Mouse (Mus musculus) intestine, embryonic 15.5 days (tissue): ENCODE results near the gene Fat3. TPM values are rescaled to one million over a fixed set of nuclear protein-coding genes. Genes with fewer than 3 reads are reported as not detected.
A peak's percentile ranks its signal among the peaks of the same experiment; 100 is the strongest.

Source experiments
- ATAC-seq: fragments of 200-750 bp; cut with Nextera tagmentation; 2 replicates; pipeline ENCODE4 v1.8.0; 2017; ENCODE audit warnings: moderate TSS enrichment, moderate library complexity
- H3K27ac ChIP-seq: fragments of 300-500 bp; sonication (generic); 2 replicates; pipeline ENCODE4 v1.5.1; 2015; ENCODE audit warnings: mild to moderate bottlenecking, inconsistent platforms
- H3K27me3 ChIP-seq: fragments of 300-500 bp; sonication (generic); replicated peaks from 2 replicates; pipeline ENCODE4 v1.6.1; 2015; ENCODE audit warnings: inconsistent platforms
- H3K36me3 ChIP-seq: fragments of 300-500 bp; sonication (generic); 2 replicates; pipeline ENCODE4 v1.6.1; 2015; ENCODE audit warnings: inconsistent platforms
- H3K4me1 ChIP-seq: fragments of 300-500 bp; sonication (generic); replicated peaks from 2 replicates; pipeline ENCODE4 v1.6.1; 2015; ENCODE audit warnings: inconsistent platforms
- H3K4me2 ChIP-seq: fragments of 300-500 bp; sonication (generic); replicated peaks from 2 replicates; pipeline ENCODE4 v1.6.1; 2015; ENCODE audit warnings: mild to moderate bottlenecking, inconsistent platforms
- H3K4me3 ChIP-seq: fragments of 300-500 bp; sonication (generic); replicated peaks from 2 replicates; pipeline ENCODE4 v1.5.1; 2015; ENCODE audit warnings: inconsistent platforms
- H3K9ac ChIP-seq: fragments of 300-500 bp; sonication (generic); 2 replicates; pipeline ENCODE4 v1.6.1; 2015; ENCODE audit warnings: inconsistent platforms
- H3K9me3 ChIP-seq: fragments of 300-500 bp; sonication (generic); 2 replicates; pipeline ENCODE4 v1.6.1; 2016; ENCODE audit warnings: inconsistent platforms
- WGBS: fragments of 180-500 bp; shearing (Covaris S2); methylation state at CpG from one replicate; pipeline ENCODE4 v1.1.7; 2015; 5-methylcytosine and 5-hydroxymethylcytosine counted together
- polyA plus RNA-seq: library from polyadenylated mRNA; unstranded; fragments of >200 nt; fragmentation: Nextera tagmentation; extraction: Ambion mirVana; gene quantifications from 2 replicates; pipeline ENCODE4 v1.2.1, GENCODE M21; 2015

Gene Fat3
- polyA plus RNA-seq, 1 experiment from 2014 or later = 0.46 TPM

DNA sequence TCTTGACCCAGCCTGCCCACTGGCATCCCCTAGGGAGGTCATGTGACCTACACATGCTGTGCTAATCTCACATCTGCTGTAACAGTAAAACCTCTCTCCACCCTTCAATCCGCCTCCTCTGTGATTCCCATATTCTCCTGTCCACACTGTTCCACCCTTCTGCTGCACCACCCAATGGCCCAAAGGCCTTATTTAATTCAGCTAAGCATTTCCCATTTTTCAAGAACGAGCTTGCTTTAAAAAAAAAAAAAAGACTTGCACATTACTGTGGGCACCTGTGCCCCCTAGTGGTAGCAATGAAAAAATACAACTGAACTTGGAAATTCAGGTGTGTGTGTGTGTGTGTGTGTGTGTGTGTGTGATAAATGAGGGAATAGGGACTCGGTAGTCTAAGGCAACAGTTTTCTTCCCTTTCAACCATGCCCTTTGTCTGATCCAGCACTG is 620.9 kb downstream of the Fat3 start:
- ATAC-seq = peak; percentile 31; the same call in 1 of the 2 replicates
- Histone ChIP-seq H3K36me3 (no peaks in the 10 kb centered on the region), H3K4me2 (no peak overlapping the region), H3K4me1 (no peaks in the 10 kb centered on the region), H3K9me3 (no peaks in the 10 kb centered on the region), H3K27me3 (no peaks in the 10 kb centered on the region), H3K9ac (no peak overlapping the region), H3K27ac (no peak overlapping the region), H3K4me3 (no peak overlapping the region)
- WGBS = 24% methylated on average over 3 of the region's 3 CpGs

DNA sequence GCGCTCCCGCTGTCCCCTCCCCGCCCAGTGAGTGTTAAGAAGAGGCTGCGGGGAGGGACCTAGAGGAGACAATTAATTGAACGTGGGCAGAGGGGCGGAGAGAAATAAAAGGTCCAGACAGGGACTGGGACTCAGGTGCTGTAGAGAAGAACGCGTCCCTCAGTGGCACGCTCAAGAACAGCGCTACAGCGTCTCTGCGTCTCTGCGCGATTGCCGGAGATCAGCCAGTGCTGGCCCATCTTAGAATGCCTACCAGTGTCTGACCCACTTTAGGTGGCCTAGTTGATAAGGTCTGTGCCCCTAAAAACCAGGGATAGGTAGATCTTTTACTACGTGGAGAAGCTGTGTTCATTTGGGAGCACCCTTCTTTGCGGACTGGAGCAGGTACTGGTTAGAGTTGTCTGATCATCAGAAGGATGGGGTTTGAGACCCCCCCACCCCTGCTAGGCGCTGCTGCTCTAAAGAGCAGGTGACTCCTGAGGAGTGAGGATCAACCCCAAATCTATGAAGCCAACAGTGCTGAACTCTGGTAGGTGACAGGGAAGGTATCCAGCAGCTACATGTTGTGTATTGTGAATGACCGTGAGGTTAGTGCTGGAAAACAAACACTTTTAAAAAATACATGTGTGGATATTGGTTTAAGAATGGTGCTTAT is 626.5 kb downstream of the Fat3 start, which contains the start of gene Mtnr1b:
Mtnr1b (minus strand) TSS at position 51 of the 655 bp plus-strand sequence.
- Histone ChIP-seq H3K27me3 (no peaks in the 10 kb centered on the region; the same call in 1 of the 2 replicates), H3K27ac (no peak within 1 kb of the TSS), H3K36me3 (no peaks in the 10 kb centered on the region), H3K9ac (no peak within 1 kb of the TSS), H3K4me2 (no peak within 1 kb of the TSS), H3K4me3 (no peak within 1 kb of the TSS), H3K9me3 (no peaks in the 10 kb centered on the region), H3K4me1 (no peaks in the 10 kb centered on the region)
- ATAC-seq = no peak
- WGBS = 52% methylated on average over 19 of the region's 19 CpGs

DNA sequence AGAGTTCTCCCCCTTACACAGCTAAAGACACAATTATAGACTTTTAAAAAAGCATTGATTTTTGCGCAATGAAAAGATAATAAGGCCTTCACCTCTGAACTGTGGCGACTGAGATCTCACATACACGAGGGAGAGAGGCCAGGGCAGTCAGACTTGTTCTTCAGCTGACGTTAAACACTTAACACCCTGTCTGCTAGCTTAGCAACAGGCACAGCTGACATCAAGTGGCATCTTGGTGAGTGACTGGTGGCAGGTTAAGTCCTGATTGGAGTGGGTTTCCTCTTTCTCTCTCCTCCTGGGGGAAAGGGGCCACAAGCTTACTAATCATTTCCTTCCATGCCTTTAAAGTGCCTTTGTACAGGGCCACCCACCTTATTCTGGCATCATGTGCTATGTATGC is 631.1 kb downstream of the Fat3 start:
- no peaks in the 10 kb centered on the region for H3K36me3 ChIP-seq
- no peak overlapping the region for H3K4me2 ChIP-seq
- ATAC-seq = no peak
- no peak overlapping the region for H3K4me3 ChIP-seq
- H3K4me1 ChIP-seq = no peaks in the 10 kb centered on the region
- no peaks in the 10 kb centered on the region; the same call in 1 of the 2 replicates for H3K27me3 ChIP-seq
- no peaks in the 10 kb centered on the region for H3K9me3 ChIP-seq
- H3K9ac ChIP-seq = no peak overlapping the region
- no peak overlapping the region for H3K27ac ChIP-seq
- WGBS = 52% methylated on average over 4 of the region's 4 CpGs

DNA sequence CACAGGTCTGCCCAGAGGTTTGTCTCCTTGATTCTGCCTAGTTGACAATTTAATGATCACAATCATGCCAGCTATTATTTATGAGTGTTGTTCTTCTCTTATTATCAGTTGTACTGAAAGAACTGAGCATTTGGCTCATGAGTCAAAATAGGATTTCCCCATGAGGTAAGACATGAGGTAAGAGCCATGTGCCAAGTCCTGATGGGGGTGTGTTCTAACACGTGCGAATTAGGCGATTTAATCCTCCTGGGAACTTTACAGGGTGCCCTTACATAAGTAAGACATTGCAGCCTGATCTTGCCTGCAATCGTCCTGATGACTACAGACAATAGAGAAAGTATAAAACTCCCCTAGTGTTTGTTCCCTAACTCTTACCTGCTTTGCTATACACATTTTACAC is 631.6 kb downstream of the Fat3 start:
- Histone ChIP-seq H3K27me3 (no peaks in the 10 kb centered on the region; the same call in 1 of the 2 replicates), H3K27ac (no peak overlapping the region), H3K9ac (no peak overlapping the region), H3K4me2 (no peak overlapping the region), H3K9me3 (no peaks in the 10 kb centered on the region), H3K4me3 (no peak overlapping the region), H3K4me1 (no peaks in the 10 kb centered on the region), H3K36me3 (no peaks in the 10 kb centered on the region)
- 64% methylated on average over 4 of the region's 4 CpGs for WGBS
- no peak for ATAC-seq

DNA sequence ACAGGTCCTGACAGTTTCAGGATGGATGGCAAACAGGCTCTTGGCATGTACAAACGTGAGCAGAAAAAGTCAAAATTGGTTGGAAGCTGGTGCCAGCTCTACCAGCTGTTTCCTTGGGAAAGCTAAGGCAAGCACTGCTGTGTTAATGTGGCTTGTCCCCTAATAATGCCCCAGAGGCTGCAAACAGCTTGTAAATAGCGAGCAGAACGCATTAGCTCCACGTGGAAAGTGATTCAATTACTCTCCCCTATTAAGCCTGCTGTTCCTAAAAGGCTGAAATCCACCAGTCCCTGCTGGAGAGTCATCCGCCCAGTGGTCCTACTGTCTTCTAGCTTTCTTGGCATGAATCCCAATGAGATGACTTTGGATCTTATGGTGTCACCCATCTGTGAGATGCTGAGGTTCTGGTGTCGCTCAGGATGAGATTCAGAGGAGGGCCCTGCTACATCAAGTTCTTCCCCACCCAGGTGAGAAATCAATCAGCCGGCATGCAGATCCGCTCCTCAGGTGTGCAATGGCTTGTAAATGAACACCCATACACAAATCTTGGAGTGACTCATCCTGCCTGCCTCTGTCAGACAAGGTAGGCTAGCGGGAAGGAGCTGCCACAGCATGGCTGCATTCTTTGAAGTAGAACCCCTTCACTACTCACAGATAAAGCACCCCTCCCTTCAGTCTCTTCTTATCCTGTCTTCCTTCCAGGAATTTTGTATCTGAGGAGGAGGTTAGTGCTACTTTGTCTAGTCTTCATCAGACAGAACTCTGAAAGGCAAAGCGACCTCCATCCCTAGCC is 634.6 kb downstream of the Fat3 start:
- Histone ChIP-seq H3K9me3 (no peaks in the 10 kb centered on the region), H3K36me3 (no peaks in the 10 kb centered on the region), H3K4me2 (no peak overlapping the region), H3K27ac (no peak overlapping the region), H3K4me3 (no peak overlapping the region), H3K9ac (no peak overlapping the region), H3K27me3 (no peaks in the 10 kb centered on the region), H3K4me1 (no peaks in the 10 kb centered on the region)
- WGBS = 69% methylated on average over 10 of the region's 10 CpGs
- ATAC-seq = no peak

DNA sequence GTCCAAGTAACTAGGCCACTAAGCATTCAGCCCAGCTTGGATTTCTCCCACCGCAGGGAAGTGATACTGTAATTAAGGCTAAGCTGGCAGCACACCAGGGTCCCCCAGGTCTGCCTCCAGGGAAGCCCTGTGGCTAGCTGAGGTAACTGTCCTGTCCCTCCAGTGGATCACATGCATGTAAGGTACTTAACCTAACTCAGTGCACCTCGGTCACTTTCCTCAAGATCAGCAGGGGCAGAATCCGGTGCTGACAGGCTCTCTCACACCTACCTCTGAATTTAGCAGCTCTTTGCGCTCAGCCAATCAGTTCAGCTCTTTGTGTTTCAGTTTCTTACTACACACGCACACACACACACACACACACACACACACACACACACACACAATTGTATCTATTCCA is 639.7 kb downstream of the Fat3 start:
- no peak overlapping the region for H3K4me2 ChIP-seq
- no peak overlapping the region for H3K27ac ChIP-seq
- 69% methylated on average over 5 of the region's 5 CpGs for WGBS
- H3K9me3 ChIP-seq = no peaks in the 10 kb centered on the region
- no peak for ATAC-seq
- H3K4me3 ChIP-seq = no peak overlapping the region
- H3K4me1 ChIP-seq = no peaks in the 10 kb centered on the region
- H3K36me3 ChIP-seq = no peaks in the 10 kb centered on the region
- no peak overlapping the region for H3K9ac ChIP-seq
- H3K27me3 ChIP-seq = no peaks in the 10 kb centered on the region
